Mouse (Mus musculus) G1E-ER4 (cell line): ENCODE measurements at regions not wholly inside any gene's neighbourhood (a gene's known extent, or its start where the extent isn't known, plus 50 kb on each side); places are given as distances from the start of the nearest gene placed in this dataset.

Experiments used
- GATA1 ChIP-seq: IDR thresholded peaks from one replicate; pipeline ENCODE4 v1.8.0; 2012; ENCODE audit warnings: low read length, inconsistent platforms

- no peak for TF ChIP-seq GATA1
Observed at GRCm38 (mm10) chr3:140942450-140942849, 269.7 kb downstream of the Pdha2 start.

GRCm38 (mm10) chr3:140941898-140942297, 270.3 kb downstream of the Pdha2 start:
- no peak for TF ChIP-seq GATA1

- no peak for TF ChIP-seq GATA1
Observed at GRCm38 (mm10) chr3:140941316-140941715, 270.8 kb downstream of the Pdha2 start.

DNA sequence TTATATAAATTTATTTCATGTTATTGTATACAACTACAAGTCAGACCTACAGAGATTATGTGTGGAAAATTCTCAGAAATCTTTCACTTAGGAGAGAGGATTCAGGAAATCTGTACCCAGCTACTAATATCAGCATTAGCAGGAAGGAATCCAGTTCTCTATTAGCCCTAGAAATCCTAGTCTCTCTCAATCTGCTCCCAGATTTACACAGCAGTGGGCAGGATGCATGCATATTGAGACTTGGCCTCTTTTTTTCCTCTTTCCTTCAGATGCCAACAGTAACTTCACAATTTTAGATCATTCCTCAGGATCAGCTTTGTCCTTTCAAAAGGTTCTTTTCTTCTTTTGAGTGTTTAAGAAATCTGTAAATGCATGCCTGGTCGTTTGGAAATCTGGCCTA, 279.0 kb downstream of the Pdha2 start:
- no peak for TF ChIP-seq GATA1

GRCm38 (mm10) chr3:140926689-140927088, 285.5 kb downstream of the Pdha2 start:
- TF ChIP-seq GATA1 = no peak

DNA sequence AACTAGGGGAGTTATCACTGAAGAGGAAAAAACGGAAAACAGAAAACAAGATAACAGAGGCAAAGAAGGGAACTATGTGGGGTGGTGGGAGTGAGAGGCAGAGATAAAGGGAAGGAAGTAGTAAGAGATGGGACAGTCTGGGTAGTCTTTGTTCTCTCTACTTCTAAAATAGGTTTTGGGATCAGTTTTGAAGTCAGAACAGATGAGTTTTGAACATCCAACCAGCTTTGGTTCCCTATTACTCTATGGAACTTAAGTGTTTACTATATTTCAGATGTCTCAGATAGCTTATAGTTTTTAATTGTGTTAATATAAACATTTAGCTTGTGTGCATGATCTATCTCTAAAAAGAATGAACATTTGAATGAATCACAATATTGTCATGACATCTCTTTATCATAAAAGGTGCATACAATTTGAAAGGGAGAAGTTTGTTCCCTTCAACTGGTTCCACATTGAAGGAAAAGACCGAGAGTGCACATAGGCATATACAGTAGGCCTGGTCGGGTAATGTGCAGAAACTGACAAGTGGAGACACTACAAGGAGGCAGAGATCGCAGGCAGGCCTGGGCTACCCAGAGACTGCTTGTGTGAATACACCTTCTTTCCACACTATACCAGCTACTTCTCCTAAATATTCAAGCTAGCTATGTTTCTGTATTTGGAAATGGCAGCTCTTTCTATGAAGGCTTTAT, 335.8 kb downstream of the Pdha2 start:
- TF ChIP-seq GATA1 = no peak

DNA sequence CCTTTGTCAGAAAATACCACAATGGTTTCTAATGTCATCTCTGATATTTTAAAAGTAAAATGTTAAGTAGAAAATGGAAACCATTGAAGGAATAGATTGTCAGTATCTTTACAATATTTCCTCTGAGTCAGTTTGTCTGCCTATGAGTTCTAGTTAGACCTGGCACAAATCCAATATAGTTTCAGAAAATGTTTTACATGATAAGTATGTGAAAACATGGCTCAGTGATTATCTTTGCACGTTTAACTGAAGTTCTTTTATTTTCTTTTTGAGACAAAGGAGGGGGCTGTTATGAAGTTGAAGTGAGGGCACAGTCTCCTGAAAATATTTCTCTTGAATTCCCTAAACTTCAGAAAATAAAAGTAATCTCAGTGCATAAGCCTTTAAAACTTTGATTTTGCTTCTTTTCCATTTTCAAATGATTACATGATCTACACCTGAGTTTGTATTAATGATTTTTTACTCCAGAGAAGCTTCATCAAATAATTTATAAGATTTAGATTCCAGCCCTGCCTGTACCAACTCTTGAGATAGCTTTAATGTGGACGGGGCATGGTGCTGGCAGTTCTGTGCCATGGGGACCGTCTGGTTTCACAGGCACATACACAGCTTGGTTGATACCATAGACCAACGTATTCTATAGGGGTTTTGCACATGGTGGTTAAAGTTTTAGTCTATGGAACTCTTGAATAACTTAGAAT, 336.5 kb downstream of the Pdha2 start:
- no peak for TF ChIP-seq GATA1

DNA sequence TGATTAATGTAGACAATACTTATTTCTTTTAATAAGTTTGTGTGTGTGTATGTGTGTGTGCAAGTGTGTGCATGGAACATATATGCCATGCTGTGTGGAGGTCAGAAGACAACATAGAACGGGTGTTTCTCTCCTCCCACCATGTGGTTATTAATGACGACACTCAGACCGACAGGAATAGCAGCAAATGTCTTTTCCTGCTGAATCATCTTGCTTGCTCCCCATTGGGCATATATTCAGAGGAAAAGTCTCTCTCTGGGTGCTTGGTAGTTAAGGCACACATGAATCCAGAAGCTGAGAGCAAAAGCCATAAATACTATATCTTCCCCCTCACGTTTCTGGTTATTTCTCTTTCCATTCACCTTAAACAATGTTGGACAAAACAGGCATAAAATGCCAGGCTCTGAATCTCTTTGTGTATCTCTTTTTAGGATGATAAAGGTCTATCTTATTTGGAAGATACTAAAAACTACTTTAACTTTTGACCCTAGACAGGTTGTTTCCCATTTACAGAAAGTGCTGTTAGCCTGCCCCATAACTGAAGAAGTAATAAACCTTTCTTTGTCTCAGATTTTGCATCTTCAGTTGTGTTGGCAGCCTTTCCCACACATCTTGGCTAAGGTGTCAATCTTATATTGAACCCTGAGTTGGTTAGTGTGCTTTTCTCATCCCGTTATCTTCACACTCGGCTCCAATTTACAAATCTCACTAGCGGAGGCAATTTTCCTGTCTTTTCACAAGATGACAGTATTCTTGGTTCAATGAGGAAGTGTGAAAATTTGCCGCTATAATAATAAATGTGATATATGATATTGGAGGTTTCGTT, 337.9 kb downstream of the Pdha2 start:
- TF ChIP-seq GATA1 = no peak

DNA sequence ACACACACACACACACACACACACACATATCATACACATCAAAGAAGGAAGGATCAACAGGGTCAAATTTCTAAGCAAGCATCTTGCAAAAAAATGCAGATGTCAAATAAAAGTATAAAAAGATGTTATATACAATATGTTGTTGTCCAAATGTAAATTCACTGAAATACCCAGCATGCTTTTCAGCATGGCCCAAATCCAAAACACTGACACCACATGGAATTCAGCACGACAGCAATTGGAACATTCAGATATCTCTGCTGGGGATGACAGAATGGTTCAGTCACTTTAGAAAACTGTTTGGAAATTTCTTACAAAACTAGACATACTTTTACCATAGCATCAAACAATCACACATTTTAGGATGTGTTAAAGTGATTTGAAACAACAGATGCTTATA, 339.6 kb downstream of the Pdha2 start:
- TF ChIP-seq GATA1 = no peak

- no peak for TF ChIP-seq GATA1
Observed at GRCm38 (mm10) chr3:140871261-140871660, 340.9 kb downstream of the Pdha2 start.

- TF ChIP-seq GATA1 = no peak
Observed at GRCm38 (mm10) chr3:140840197-140840596, 372.0 kb downstream of the Pdha2 start.

GRCm38 (mm10) chr3:140837976-140838581, 374.1 kb downstream of the Pdha2 start:
- TF ChIP-seq GATA1 = no peak

GRCm38 (mm10) chr3:140821266-140821665, 390.9 kb downstream of the Pdha2 start:
- no peak for TF ChIP-seq GATA1

DNA sequence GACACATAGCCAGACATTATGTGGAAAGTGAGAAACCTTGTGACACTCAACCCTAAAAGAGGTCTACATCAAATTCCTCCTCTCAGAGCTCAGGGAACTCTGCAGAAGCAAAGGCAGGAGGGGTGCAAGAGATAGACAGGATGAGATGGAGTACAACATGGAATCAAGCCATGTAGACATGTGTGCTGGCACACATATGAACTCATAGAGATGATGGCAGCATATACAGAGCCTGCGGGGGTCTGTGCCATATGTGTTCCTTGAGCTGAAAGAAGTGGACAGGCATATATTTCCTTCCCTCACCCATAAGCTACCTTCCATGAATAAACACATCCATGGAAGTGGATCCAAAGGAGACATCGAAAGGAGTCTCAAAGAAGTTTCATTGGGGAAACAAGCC, 406.6 kb downstream of the Pdha2 start:
- no peak for TF ChIP-seq GATA1

GRCm38 (mm10) chr3:140792943-140793342, 419.2 kb downstream of the Pdha2 start:
- TF ChIP-seq GATA1 = no peak

- no peak for TF ChIP-seq GATA1
Observed at GRCm38 (mm10) chr3:140785700-140786099, 426.5 kb downstream of the Pdha2 start.

- no peak for TF ChIP-seq GATA1
Observed at GRCm38 (mm10) chr3:140760051-140760450, 452.1 kb downstream of the Pdha2 start.
